8 mouse cellular contexts compared by ENCODE assay signal in genomic region chr5:138085421-138085911, GRCm38 (mm10). TPM values are rescaled to one million over a fixed set of nuclear protein-coding genes. Genes with fewer than 3 reads are reported as not detected.
DNase-seq lines count a peak whose midpoint lies in the region; ATAC-seq and TF ChIP-seq lines count a peak whose summit lies in the region.
"Had no signal": no experiment of that assay in that cellular context is flagged by ENCODE, and none has a peak within 500 bp of the region (broad histone marks: within the 10 kb centered on the region; RNA-seq: fewer than 3 reads in every experiment).

No protein-coding gene starts in this region.

- ATAC-seq in granulocyte monocyte progenitor cell, adult 5-6 weeks (replicated peaks; ENCODE audit: poor library complexity, severe bottlenecking): 0 out of 2 replicates have a peak, but pooled peaks have one; percentile 1
- ATAC-seq in megakaryocyte, adult 5-6 weeks (ENCODE audit: poor library complexity, severe bottlenecking): peak; percentile 43

- peak overlapping the region; percentile 88; the same call in 1 of the 2 replicates for H3K27ac ChIP-seq in testis, adult 2 months (ENCODE audit: control insufficient read depth, insufficient read depth, low read depth, low read length)

- H3K4me3 ChIP-seq in testis, adult 2 months (ENCODE audit: control insufficient read depth, low read depth, low read length): peak overlapping the region; percentile 100

- H3K36me3 ChIP-seq in testis, adult 2 months (ENCODE audit: control insufficient read depth, insufficient read depth, low read length): no peaks in the 10 kb centered on the region

- no peak for TF ChIP-seq CTCF in testis, adult 2 months (IDR thresholded peaks at IDR 0.05; ENCODE audit: control insufficient read depth, insufficient read depth, insufficient replicate concordance, low read depth, low read length)
- no peak for TF ChIP-seq CTCF in brain, embryonic 14.5 days (IDR thresholded peaks at IDR 0.05; ENCODE audit: borderline replicate concordance, extremely low read depth, insufficient read depth, insufficient read length)

- H3K4me1 ChIP-seq in testis, adult 2 months (ENCODE audit: control insufficient read depth, insufficient read depth, low read length): peaks cover 2% of the 10 kb centered on the region

- no peaks in the 10 kb centered on the region for H3K27me3 ChIP-seq in testis, adult 2 months (ENCODE audit: control insufficient read depth, insufficient read depth, low read length)

- no peak for TF ChIP-seq POLR2A in testis, adult 2 months (IDR thresholded peaks at IDR 0.05; ENCODE audit: control insufficient read depth, low read depth, low read length)
- TF ChIP-seq POLR2A in brain, embryonic 14.5 days (IDR thresholded peaks at IDR 0.05; ENCODE audit: borderline replicate concordance, extremely low read depth, insufficient read depth, insufficient read length, poor library complexity, severe bottlenecking): no peak

- no peak for DNase-seq in testis, postnatal 10 days (ENCODE audit: low spot score)
- DNase-seq in brain, embryonic 14.5 days (ENCODE audit: low read depth): peak; percentile 46
- DNase-seq in kidney, postnatal 25 days: peak; percentile 32 to 53
- peak; percentile 26 for DNase-seq in thymus, postnatal 4 days

RNA-seq across cellular contexts. Expression of gene Zkscan1, which starts 0.6 kb away (rescaled TPM):
- 3.4 and 4.0 TPM in 2 replicates for polyA plus RNA-seq in testis, adult 2 months (2012; rRNA removed)
- 15.8 and 24.1 TPM in 2 replicates for polyA plus RNA-seq in brain, embryonic 14.5 days (2012; rRNA removed)
- total RNA-seq in granulocyte monocyte progenitor cell, adult 5-6 weeks (2014; fragmentation: Nextera tagmentation): 21.5 and 26.8 TPM in 2 replicates
- total RNA-seq in granulocyte monocyte progenitor cell, adult 5-6 weeks (2017): 19.2 and 25.8 TPM in 2 replicates
- 16.1 TPM in 2 replicates for total RNA-seq in megakaryocyte, adult 5-6 weeks (2015)
- total RNA-seq in megakaryocyte, adult 5-6 weeks (2017): 13.1 and 14.2 TPM in 2 replicates

RNA-seq across cellular contexts. Expression of gene Zscan21, which starts 31.2 kb away (rescaled TPM):
- polyA plus RNA-seq in testis, adult 2 months (2012; rRNA removed): 51.4 and 58.2 TPM in 2 replicates
- 63.8 and 66.3 TPM in 2 replicates for polyA plus RNA-seq in brain, embryonic 14.5 days (2012; rRNA removed)
- 10.9 and 16.6 TPM in 2 replicates for total RNA-seq in granulocyte monocyte progenitor cell, adult 5-6 weeks (2014; fragmentation: Nextera tagmentation)
- 10.9 and 14.8 TPM in 2 replicates for total RNA-seq in granulocyte monocyte progenitor cell, adult 5-6 weeks (2017)
- total RNA-seq in megakaryocyte, adult 5-6 weeks (2015): 10.3 and 12.2 TPM in 2 replicates
- total RNA-seq in megakaryocyte, adult 5-6 weeks (2017): 7.2 and 7.7 TPM in 2 replicates

RNA-seq across cellular contexts. Expression of gene Smok3c, which starts 32.5 kb away (rescaled TPM):
- 9.7 and 10.4 TPM in 2 replicates for polyA plus RNA-seq in testis, adult 2 months (2012; rRNA removed)
- polyA plus RNA-seq in brain, embryonic 14.5 days (2012; rRNA removed): not detected in 2 replicates
- total RNA-seq in granulocyte monocyte progenitor cell, adult 5-6 weeks (2014; fragmentation: Nextera tagmentation): not detected in 2 replicates
- total RNA-seq in granulocyte monocyte progenitor cell, adult 5-6 weeks (2017): not detected in 2 replicates
- total RNA-seq in megakaryocyte, adult 5-6 weeks (2015): not detected in 2 replicates
- not detected in 2 replicates for total RNA-seq in megakaryocyte, adult 5-6 weeks (2017)
- total RNA-seq: layer of hippocampus, postnatal 25 days had no signal
